Mouse (Mus musculus): ENCODE results near the gene Hbq1a.

Hbq1a gene

DNA sequence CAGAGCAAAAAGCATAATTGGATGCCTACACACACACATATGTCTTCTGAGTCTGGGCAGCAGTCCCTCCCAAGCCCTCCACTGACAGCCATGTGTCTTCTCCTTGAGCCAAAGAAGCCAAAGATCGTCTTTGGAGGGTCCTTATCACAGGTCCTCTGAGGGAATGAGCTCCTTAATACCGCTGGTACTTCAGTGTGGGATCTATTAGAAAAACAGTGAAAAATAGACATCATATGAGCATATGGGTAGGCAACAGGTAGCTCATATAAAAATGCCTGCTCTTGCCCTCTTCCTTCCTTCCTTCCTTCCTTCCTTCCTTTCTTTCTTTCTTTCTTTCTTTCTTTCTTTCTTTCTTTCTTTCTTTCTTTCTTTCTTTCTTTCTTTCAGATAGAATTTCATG lies 15.3 kb upstream of the Hbq1a start:
- WGBS, result 66% methylated on average over 2 of the region's 2 CpGs

DNA sequence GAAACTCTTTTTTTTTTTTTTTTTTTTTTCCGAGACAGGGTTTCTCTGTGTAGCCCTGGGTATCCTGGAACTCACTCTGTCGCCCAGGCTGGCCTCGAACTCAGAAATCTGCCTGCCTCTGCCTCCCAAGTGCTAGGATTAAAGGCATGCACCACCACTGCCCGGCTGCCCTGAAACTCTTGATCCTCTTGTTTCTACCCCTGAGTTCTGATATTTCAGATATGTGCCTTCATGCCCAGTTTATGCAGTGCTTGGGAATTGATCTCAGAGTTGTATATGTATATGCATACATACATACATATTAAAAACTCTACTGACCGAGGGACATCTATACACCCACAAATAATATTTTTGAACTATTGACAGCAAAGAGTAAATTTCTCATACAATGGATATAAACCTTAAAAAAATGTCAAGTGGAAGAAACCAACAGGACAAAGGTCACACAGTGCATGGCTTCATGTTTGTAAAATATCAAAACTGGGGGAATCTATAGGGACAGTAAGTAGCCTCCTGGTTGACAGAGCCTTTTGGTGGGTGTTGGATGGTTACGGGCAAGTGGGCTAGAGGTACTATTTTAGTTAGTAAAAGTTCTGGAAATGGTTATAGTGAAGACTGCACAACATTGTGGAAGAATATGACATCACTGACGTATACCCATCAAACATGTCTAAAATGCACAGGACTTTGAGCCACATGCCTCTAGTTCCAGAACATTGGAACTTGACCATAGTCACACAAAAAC lies 14.7 kb upstream of the Hbq1a start:
- WGBS, result 79% methylated on average over 7 of the region's 7 CpGs

DNA sequence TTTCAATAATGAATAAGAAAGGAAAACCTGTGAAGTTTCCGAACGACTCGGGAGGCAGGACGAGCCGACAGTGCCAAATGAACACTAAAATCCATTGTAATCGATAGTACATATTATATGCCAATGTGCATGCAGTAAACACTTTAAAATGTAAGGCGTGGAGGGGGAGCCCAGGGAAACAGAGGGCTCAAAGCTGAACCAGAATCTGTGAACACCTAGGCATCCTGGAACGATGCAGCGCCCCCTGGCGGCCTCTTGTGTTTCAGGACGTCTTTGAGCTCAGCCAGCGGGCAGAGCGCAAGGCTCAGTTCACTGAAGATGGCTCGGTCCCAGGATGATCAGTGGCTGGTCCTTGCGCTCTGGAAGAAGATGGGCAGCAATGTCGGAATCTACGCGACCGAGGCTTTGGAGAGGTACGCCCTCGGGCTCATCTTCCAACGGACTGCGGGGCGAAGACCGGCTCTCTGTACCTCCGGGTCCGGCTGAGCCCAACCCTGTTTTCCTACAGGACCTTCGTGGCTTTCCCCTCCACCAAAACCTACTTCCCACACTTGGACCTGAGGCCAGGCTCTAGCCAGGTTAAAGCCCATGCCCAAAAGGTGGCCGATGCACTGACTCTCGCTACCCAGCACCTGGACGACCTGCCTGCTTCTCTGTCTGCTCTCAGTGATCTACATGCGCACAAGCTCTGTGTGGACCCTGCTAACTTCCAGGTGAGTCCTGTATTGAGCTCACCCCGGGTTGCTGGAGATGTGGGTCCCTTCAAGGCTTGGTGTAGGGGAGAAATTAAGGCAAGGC lies 13.0 kb upstream of the Hbq1a start, which contains the start of gene Hbq1b:
TSS of gene Hbq1b (plus strand) at position 271 of the 798 bp plus-strand sequence.
- 16% methylated on average over 31 of the region's 33 CpGs for WGBS

DNA sequence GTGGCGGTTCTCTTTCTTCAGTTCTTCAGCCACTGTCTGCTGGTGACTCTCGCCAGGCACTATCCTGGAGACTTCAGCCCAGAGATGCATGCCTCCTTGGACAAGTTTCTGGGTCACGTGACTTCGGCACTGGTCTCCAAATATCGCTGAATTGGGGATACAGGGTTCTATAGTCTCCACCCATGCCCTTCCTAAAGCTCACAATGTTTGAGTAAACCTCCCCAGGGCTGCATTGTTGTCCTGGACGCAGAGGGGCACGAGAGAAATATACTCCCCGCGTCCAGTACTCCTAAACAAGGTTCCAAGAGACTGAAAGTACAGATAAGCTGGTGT lies 12.4 kb upstream of the Hbq1a start:
- 67% methylated on average over 9 of the region's 9 CpGs for WGBS

DNA sequence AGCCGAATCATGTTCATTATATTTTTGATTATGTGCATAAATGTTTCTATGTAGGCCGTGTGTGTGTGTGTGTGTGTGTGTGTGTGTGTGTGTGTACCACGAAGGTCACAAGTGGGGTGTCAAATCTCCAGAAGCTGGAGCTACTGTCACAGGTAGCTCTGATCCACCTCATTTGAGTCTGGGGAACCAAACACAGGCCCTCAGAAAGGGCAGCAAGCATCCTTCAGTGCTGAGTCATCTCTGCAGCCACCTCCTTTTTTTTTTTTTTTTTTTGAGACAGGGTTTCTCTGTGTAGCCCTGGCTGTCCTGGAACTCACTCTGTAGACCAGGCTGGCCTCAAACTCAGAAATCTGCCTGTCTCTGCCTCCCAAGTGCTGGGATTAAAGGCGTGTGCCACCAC lies 7.0 kb upstream of the Hbq1a start:
- WGBS, result 88% methylated on average over 4 of the region's 4 CpGs

DNA sequence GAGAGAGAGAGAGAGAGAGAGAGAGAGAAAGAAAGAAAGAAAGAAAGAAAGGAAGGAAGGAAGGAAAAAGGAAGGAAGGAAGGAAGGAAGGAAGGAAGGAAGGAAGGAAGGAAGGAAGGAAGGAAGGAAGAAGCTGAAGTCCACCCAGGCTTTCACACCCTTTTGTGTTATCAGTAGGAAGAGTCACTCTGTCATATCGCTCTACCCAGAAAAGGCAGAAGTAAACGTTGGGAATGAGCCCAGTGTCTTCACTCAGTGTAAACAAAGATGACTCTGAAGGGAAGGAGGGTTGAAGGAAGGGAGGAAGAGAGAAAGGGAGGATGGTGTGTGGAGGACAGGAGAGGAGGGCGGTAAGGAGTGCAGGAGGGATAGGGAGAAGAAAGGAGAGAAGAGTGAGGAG lies 6.4 kb upstream of the Hbq1a start:
- 61% methylated on average over 3 of the region's 3 CpGs for WGBS

DNA sequence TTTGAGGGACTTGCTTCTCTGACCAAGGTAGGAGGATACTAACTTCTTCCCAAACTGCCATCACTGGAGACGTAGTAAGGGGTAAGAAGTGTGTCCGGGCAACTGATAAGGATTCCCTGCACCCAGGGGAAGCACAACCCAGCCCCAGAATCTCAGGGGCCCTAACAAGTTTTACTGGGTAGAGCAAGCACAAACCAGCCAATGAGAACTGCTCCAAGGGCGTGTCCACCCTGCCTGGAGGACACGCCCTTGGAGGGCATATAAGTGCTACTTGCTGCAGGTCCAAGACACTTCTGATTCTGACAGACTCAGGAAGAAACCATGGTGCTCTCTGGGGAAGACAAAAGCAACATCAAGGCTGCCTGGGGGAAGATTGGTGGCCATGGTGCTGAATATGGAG lies 3.7 kb upstream of the Hbq1a start, which contains the start of gene Hba-a2:
TSS of gene Hba-a2 (plus strand) at position 287 of the 400 bp plus-strand sequence.
- no CpG with 5 or more reads among the region's 4 CpGs for WGBS

DNA sequence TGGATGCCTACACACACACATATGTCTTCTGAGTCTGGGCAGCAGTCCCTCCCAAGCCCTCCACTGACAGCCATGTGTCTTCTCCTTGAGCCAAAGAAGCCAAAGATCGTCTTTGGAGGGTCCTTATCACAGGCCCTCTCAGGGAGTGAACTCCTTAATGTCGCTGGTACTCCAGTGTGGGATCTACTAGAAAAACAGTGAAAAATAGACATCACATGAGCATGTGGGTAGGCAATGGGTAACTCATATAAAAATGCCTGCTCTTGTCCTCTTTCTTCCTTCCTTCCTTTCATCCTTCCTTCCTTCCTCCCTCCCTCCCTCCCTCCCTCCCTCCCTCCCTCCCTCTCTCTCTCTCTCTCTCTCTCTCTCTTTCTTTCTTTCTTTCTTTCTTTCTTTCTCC lies 2.5 kb upstream of the Hbq1a start:
- WGBS, result 50% methylated on average over 2 of the region's 2 CpGs

DNA sequence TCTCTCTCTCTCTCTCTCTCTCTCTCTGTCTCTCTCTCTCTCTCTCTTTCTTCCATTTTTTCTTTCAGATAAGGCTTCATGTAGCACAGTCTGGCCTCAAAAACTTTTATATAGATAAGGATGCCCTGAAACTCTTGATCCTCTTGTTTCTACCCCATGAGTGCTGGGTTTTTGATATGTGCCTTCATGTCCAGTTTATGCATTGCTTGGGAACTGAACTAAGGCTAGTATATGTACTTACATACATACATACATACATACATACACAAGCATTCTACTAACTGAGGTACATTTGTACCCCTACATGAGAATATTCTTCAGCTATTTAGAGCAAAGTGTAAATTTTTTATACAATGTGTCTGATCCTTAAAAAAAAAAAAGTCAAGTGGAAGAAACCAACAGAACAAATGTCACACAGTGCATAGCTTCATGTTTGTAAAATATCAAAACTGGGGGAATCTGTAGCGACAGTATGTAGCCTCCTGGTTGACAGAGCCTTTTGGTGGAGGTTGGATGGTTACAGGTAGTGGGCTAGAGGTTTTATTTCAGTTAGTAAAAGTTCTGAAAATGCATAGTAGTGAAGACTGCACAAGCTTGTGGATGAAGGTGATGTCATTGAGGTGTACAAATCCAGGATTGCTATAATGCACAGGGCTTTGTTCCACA lies 1.9 kb upstream of the Hbq1a start:
- 96% methylated on average over 1 of the region's 1 CpGs for WGBS

DNA sequence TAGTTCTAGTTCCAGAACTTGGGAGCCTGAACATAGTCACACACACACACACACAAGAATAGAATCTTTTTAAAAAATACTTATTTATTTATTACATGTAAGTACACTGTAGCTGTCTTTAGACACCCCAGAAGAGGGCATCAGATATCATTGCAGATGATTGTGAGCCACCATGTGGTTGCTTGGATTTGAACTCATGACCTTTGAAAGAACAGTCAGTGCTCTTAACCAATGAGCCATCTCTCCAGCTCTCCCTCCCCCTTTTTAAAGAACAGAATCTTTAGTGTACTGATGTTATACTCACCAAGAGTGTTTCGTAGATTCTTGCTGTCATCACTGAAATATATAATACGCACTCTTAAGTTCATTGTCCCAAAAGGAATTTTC lies 1.3 kb upstream of the Hbq1a start:
- WGBS, result 96% methylated on average over 2 of the region's 2 CpGs

DNA sequence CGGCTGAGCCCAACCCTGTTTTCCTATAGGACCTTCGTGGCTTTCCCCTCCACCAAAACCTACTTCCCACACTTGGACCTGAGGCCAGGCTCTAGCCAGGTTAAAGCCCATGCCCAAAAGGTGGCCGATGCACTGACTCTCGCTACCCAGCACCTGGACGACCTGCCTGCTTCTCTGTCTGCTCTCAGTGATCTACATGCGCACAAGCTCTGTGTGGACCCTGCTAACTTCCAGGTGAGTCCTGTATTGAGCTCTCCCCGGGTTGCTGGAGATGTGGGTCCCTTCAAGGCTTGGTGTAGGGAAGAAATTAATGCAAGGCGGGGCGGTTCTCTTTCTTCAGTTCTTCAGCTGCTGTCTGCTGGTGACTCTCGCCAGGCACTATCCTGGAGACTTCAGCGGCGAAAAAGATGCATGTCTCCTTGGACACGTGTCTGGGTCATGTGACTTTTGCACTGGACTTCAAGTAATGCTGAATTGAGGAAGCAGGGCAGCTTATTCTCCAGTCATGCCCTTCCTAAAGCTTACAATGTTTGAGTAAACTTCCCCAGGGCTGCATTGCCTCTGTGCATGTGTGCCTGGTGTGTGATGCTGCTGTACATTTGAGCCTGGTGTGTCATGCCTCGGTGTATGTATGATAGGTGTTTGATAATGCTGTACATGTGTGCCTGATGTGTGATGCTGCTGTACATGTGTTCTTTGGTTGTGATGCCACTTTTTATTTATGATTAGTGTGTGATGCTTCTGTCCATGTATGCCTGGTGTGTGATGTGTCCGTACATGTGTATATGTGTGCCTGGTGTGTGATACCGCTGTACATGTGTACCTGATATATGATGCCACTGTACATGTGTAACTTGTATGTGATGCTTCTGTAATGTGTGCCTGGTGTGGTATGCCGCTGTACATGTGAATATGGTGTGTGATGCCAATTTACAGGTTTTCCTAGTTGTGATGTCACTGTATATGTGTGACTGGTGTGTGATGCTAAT lies 704 bp downstream of the Hbq1a start:
- WGBS, result 49% methylated on average over 15 of the region's 17 CpGs

DNA sequence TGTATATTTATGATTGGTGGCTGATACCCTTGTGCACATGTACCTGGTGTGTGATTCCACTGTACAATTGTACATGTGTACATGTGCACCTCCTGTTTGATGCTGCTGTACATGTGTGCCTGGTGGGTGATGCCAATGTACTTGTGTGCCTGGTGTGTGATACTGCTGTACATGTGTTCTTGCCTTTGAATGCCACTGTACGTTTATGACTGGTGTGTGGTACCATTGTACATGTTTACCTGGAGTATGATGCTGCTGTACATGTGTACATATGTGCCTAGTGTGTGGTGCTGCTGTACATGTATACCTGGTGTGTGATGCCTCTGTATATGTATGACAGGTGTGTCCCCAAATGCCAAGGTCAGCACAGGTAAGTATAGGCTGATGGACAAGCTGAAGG lies 1.6 kb downstream of the Hbq1a start:
- WGBS, result 85% methylated on average over 1 of the region's 1 CpGs

DNA sequence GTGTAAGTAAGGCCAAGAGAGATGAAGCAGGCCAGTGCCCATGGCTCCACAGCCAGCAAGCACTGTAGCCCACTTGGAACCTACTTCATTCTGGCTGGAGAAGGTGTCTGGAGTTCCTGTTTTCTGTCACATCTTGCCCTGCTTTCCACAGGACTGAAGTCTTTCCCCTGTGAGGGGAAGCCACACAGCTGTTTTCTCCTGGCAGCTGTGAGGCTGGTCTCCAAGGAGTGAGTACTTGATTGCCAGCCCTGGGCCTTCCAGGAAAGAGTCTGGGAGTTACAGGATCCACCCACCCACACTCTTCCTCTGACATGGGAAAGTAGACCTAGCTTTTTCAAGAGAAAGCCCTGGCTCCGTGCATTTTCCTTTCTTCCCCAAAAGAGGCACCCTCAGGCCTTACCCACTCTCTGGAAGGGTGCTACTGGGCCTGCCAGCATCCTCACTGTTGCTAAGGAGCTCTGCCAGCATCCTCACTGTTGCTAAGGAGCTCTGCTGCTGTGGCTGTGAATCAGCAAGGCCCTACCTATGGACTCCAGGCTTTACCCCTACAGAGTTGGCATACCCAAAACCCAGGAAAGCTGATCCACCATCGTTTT lies 3.1 kb downstream of the Hbq1a start:
- 15% methylated on average over 2 of the region's 2 CpGs for WGBS

DNA sequence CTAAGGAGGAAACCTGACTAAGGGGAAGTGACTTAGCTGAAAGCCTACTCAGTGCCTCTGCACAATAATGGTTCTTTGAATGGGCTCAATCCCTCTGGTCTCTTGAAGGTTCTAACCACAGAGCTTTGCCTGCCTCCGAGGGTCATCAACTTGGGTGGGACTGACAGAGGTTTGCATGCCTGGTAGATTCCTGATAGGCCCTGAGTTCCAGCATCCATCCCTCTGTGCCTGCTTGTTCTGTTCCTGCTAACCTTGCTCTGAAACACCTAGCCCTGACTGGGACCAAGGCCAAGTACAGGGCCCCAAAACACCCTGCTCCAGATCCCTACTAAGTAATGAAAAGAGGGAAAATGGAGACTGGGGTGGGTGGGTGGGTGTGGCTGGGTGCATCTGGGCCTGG lies 3.6 kb downstream of the Hbq1a start:
- WGBS, result 83% methylated on average over 1 of the region's 1 CpGs

DNA sequence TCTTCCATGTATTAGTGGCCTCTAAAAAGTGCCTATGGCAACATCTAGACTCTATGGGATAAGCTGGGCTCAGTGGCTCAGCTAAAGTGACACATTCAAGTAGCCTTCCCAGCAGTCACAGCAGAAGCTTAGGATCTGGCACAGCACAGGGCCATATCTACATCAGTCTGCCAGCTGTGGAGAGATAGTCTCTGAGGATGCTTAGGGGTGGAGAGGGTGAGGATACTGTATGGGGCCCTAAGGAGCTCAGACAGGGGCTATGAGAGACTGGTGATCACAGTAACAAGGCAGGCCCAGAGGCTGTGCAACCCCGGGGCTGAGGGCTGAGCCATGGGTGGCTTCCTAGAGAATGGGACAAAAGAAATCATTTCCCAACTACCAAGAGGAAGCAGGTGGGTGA lies 7.1 kb downstream of the Hbq1a start:
- 60% methylated on average over 1 of the region's 1 CpGs for WGBS

DNA sequence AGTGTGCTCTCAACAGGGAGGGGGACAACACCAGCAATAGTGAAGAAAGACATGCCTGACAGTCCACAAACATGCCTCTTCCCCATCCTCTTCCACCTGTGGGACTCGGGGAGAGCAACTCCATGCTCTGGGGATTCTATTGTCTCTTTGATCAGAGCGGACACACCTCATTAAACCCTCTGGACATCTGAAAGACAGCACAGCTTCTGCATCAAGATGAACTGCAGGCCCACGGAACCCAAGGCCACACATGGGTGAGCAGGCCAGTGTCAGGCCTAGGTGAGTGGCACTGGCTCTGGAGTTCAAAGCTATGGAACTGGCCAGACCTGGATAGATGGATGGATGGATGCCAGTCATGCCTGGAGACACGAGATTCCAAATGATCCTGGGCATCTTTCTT lies 9.6 kb downstream of the Hbq1a start:
- WGBS, result 78% methylated on average over 4 of the region's 4 CpGs

DNA sequence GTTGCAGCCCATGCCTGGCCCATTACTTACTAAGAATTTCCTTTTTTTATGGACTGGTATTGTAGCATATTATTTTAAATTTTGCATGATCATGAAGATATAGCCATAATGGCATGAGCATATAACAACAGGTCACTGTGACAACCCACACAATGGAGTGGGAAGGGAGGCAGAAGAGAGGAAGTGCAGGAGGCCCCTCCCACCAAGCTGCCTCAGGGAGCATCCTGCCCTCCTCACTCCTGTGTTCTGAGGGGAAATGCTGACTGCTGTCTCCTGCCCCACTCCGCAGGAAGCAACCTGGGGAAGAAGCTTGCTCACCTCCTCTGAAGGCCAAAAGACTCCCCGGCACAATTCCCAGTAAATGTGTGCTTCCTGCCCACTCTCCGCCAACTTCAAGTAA lies 10.1 kb downstream of the Hbq1a start:
- 76% methylated on average over 3 of the region's 3 CpGs for WGBS

DNA sequence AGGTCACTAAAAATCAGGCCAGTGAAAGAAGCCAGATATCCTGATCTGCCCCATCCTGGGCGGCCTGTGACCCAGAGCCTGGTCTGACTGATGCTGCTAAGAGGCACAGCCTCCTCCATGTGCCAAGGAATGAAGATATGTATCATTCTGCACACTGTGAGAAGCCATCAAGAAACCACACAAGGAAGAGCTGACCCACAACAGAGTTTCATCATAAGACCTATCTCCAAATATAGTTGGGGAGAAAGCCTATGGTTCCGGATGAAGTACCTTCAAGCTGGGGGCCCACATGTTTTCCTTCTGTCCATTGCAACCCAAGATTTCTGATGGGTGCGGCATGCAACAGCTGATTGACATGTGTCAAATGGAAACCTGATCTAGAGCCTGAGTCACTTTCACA lies 16.1 kb downstream of the Hbq1a start:
- WGBS, result 92% methylated on average over 3 of the region's 3 CpGs

DNA sequence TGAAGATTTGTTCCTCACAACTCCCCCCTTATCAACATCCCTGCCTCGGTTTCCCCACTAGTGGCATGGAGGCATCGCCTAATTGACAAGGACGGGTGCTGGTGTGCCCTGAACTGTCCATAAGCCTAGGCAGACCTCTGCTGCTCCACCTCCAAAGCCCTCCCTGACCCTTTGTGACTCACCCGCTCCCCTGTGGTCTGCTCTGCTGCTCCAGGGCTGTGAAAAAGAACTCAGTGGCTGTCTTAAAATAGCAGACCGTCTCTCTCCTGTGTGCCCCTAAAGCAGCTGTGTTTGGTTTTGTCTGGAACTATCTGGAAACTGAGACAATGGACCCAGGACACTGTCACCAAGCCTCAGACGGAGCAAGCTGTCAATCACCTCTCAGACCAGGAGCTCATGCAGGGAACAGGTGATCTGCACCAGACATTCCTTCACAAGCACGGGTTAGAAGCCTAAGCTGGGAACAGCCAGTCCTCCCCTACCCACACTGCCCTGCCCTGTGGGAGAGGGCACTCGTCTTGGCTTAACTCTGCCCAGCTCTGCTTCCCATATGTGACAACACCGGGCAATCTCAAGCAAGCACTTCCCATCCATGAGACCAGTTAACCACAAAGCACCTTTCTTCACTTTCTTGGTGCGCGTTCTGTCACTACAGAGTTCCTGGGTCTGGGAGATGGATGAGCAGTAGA lies 20.8 kb downstream of the Hbq1a start:
- 79% methylated on average over 11 of the region's 11 CpGs for WGBS

DNA sequence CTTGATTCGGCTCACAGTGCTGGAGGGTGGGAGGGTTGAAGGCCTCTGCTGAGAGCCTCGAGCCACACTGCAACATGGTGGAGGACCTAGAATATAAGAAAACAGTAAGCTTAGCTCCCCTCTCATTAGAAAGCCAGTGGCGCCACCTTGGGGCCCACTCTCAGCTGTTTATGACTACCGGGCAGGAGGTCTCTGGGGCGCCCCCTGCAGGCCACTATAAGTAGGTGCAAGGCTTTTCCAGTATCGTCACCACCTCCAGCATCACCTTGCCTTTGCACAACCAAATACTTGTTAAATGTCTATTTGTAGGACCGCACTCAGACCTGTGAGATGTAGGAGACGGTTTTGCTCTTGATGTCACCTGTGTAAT lies 21.3 kb downstream of the Hbq1a start:
- 47% methylated on average over 8 of the region's 8 CpGs for WGBS

DNA sequence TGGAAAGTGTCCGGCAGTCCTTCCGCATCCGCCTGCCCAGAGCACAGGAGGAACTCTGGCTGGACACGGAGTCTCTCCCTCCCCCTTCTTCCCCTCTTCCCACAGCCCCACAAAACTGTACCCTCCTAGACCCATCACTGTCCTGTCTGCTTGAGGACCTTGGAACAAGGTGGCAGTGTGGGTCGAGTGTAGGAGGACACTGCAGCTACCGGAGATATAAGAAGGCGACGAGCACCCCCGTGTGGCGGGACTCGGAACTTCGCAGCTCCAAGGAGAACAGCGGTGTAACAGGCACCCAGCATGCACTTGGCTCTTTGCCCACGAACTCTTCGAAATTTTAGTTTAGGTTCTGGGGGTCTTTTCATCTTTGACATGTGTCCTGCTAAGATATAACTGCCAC lies 24.7 kb downstream of the Hbq1a start:
- 5% methylated on average over 15 of the region's 15 CpGs for WGBS

Measured in cerebral cortex, adult 2 months (tissue).